Mouse (Mus musculus) ES-Bruce4 (cell line): ENCODE measurements around the gene Neu2.

Experiments
- CTCF ChIP-seq: IDR thresholded peaks from one replicate; pipeline ENCODE4 v1.8.1; 2011; ENCODE audit warnings: low read depth, low read length
- EP300 ChIP-seq: IDR thresholded peaks from 2 replicates; pipeline ENCODE4 v1.6.1; 2011; ENCODE audit warnings: low read depth, low read length; ENCODE audit not compliant: insufficient read depth
- POLR2A ChIP-seq: IDR thresholded peaks from one replicate; pipeline ENCODE4 v1.8.1; 2011; ENCODE audit warnings: low read length; ENCODE audit not compliant: insufficient read depth

DNA sequence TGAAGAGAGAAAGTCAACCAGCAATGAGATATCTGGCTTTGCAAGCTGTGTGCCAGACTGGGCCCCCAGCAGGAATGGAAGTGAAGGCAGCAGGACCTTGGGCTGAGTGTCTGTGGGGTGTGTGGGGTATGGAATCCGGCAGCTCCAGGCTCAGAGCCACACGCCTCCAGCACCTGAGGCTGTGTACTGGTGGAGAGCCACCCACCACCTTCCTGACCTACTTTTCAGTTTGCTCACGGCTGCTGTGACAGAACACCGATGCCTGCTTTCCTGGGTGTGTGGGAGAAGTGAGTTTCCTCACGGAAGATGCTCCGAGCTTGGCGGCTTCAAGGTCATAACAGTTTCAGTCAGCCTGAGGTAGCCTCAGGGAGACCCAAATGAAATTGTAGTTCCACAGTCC, 79.5 kb downstream of the Neu2 start:
- no peak for TF ChIP-seq POLR2A
- TF ChIP-seq CTCF = no peak
- no peak for TF ChIP-seq EP300
